Comparison of ENCODE assay signal across 9 mouse cellular contexts in the genomic region with DNA sequence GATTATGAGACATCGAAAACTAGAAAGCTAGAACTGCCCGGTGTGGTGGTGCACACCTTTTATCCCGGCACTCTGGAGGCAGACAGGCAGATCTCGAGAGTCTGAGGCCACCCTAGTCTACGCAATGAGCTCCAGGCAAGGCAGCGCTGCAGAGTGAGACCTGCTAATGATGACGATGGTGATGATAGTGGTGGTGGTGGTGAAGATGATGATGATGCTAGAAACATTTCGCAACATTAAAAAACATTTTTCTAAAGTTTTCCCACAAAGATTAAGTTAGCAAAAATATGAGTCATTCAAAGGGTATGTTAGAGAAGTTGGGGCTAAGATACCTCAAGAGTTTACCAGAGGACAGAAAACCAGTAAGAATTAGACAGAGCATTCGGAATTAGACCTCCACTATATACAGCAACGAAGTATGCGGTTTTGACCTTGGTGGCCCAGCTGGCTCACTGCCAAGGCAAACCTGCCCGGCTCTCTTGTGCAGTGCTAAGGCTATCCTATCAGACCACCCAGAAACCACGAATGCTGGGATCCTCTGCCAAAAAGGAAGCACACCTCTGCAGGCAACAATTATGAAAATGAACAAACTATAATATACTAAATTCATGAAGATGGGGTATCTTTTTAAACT.
DNase-seq lines count a peak whose midpoint lies in the region; ATAC-seq lines count a peak whose summit lies in the region.
"Had no signal": no experiment of that assay in that cellular context is flagged by ENCODE, and none has a peak within 500 bp of the region (broad histone marks: within the 10 kb centered on the region; RNA-seq: fewer than 3 reads in every experiment).

No protein-coding gene starts in this region.

- H3K9me3 ChIP-seq in kidney, embryonic 16.5 days (ENCODE audit: low read length) = no peaks in the 10 kb centered on the region
- H3K9me3 ChIP-seq in kidney, embryonic 15.5 days (replicated peaks) = no peaks in the 10 kb centered on the region

- 68% methylated on average over 13 of the region's 13 CpGs for WGBS in kidney, embryonic 16.5 days
- 70% methylated on average over 13 of the region's 13 CpGs for WGBS in kidney, embryonic 15.5 days

- 0 out of 2 replicates have a peak, but pooled peaks have one; percentile 31 for ATAC-seq in kidney, embryonic 16.5 days (ENCODE audit: low FRiP score, low TSS enrichment)
- ATAC-seq in kidney, embryonic 15.5 days (replicated peaks; ENCODE audit: low FRiP score) = no peak

- H3K9ac ChIP-seq in kidney, embryonic 16.5 days (replicated peaks; ENCODE audit: low read length) = no peak overlapping the region
- no peak overlapping the region for H3K9ac ChIP-seq in kidney, embryonic 15.5 days

- H3K4me2 ChIP-seq in kidney, embryonic 16.5 days (replicated peaks; ENCODE audit: low read depth, low read length) = no peak overlapping the region
- no peak overlapping the region for H3K4me2 ChIP-seq in kidney, embryonic 15.5 days

- H3K36me3 ChIP-seq in kidney, embryonic 16.5 days (ENCODE audit: insufficient read depth, low read length) = no peaks in the 10 kb centered on the region
- no peaks in the 10 kb centered on the region for H3K36me3 ChIP-seq in kidney, embryonic 15.5 days

- H3K4me3 ChIP-seq in kidney, embryonic 16.5 days (ENCODE audit: low read length) = no peak overlapping the region
- H3K4me3 ChIP-seq in kidney, embryonic 15.5 days (replicated peaks) = no peak overlapping the region
- H3K4me3 ChIP-seq: erythroblast, embryonic 14.5 days had no signal

- peak; percentile 12 for DNase-seq in urinary bladder, postnatal 14 days (ENCODE audit: low spot score)
- DNase-seq in urinary bladder, postnatal 4 days (ENCODE audit: low spot score in 2 of 2) = no peak
- peak; percentile 12 for DNase-seq in forelimb bud, embryonic 11.5 days (ENCODE audit: low read depth, low spot score)
- no peak for DNase-seq in left cerebral cortex, postnatal 10 days (ENCODE audit: extremely low spot score in 1 of 2, low spot score in 2 of 2)
- DNase-seq in right cerebral cortex, adult 18-20 months = no peak
- DNase-seq in adipocyte (ENCODE audit: low spot score) = no peak

- no peaks in the 10 kb centered on the region for H3K27me3 ChIP-seq in kidney, embryonic 16.5 days (ENCODE audit: insufficient read depth, low read length)
- H3K27me3 ChIP-seq in kidney, embryonic 15.5 days = no peaks in the 10 kb centered on the region

- no peak overlapping the region for H3K27ac ChIP-seq in kidney, embryonic 16.5 days (ENCODE audit: low read length)
- no peak overlapping the region for H3K27ac ChIP-seq in kidney, embryonic 15.5 days

- intact Hi-C loops in left cerebral cortex, postnatal 10 days (cut with DNase I) = no loop called here

- no peaks in the 10 kb centered on the region for H3K4me1 ChIP-seq in kidney, embryonic 16.5 days (ENCODE audit: insufficient read depth, low read length)
- no peaks in the 10 kb centered on the region for H3K4me1 ChIP-seq in kidney, embryonic 15.5 days

Comparison
In these comparisons a context has a peak if more than half of its experiments do, and no peak if none do; other contexts are left out.
1. DNase-seq: peak in urinary bladder, postnatal 14 days (single experiment) and forelimb bud, embryonic 11.5 days (single experiment); none in urinary bladder, postnatal 4 days (0 of 2), left cerebral cortex, postnatal 10 days (0 of 2), right cerebral cortex, adult 18-20 months (single experiment) and adipocyte (single experiment).